Mouse (Mus musculus) G1E (cell line): ENCODE measurements around the gene Sun1. TPM values are rescaled to one million over a fixed set of nuclear protein-coding genes. Genes with fewer than 3 reads are reported as not detected.

Experiments
- ATAC-seq: 2 replicates; pipeline ENCODE4 v1.8.0; 2016; ENCODE audit warnings: mild to moderate bottlenecking; ENCODE audit not compliant: insufficient number of reproducible peaks, poor library complexity, low FRiP score, severe bottlenecking; ENCODE audit errors: extremely low read depth
- DNase-seq: peaks from one replicate; pipeline ENCODE4 v3.0.0; 2012; ENCODE audit warnings: low spot score
- H3K27me3 ChIP-seq: 2 replicates; pipeline ENCODE4 v1.6.1; 2012; ENCODE audit warnings: mild to moderate bottlenecking, low read length, inconsistent platforms; ENCODE audit not compliant: insufficient read depth
- H3K36me3 ChIP-seq: replicated peaks from 2 replicates; pipeline ENCODE3; 2012; ENCODE audit warnings: mild to moderate bottlenecking, inconsistent platforms
- H3K4me1 ChIP-seq: 2 replicates; pipeline ENCODE4 v1.6.1; 2012; ENCODE audit warnings: low read depth, low read length, inconsistent platforms, mixed read lengths; ENCODE audit not compliant: insufficient read depth
- H3K4me3 ChIP-seq: 2 replicates; pipeline ENCODE4 v1.5.1; 2012; ENCODE audit warnings: low read depth, mild to moderate bottlenecking, inconsistent platforms, low read length, moderate library complexity, mixed read lengths
- H3K9me3 ChIP-seq: replicated peaks from 2 replicates; pipeline ENCODE4 v1.6.1; 2012; ENCODE audit warnings: inconsistent platforms
- CTCF ChIP-seq: IDR thresholded peaks from 2 replicates; pipeline ENCODE4 v1.5.1; 2012; ENCODE audit warnings: low read depth, low read length, inconsistent platforms, mixed read lengths
- GATA1 ChIP-seq: IDR thresholded peaks from 2 replicates; pipeline ENCODE4 v1.6.1; 2012; ENCODE audit warnings: borderline replicate concordance, low read length, inconsistent platforms, mixed read lengths
- GATA2 ChIP-seq: IDR thresholded peaks from 2 replicates; pipeline ENCODE4 v1.6.1; 2012; ENCODE audit warnings: low read depth, low read length, inconsistent platforms, borderline replicate concordance
- POLR2AphosphoS5 ChIP-seq: IDR thresholded peaks from 2 replicates; pipeline ENCODE4 v1.6.1; 2012; ENCODE audit warnings: low read depth, low read length, inconsistent platforms; ENCODE audit not compliant: insufficient replicate concordance
- TAL1 ChIP-seq: conservative IDR thresholded peaks from 2 replicates; pipeline ENCODE4 v1.6.1; 2012; ENCODE audit warnings: low read depth, low read length, inconsistent platforms, mixed read lengths
- polyA plus RNA-seq: library from polyadenylated mRNA; stranded (reverse); fragments of >175 nt; gene quantifications from 2 replicates; pipeline ENCODE4 v1.2.3, GENCODE M21; 2012
- total RNA-seq, 2 experiments: library from RNA; stranded (forward) in 1 of 2; stranded (reverse) in 1 of 2; fragments of 200-1000 nt in 1 of 2; fragments of >200 nt in 1 of 2; fragmentation: Nextera tagmentation in 1 of 2; gene quantifications; 2 replicates each; pipeline ENCODE4 v1.2.3; 2014 to 2017

Sun1 gene
- total and polyA plus RNA-seq, 3 experiments, result 11.8 to 61.2 (median 45.7) TPM

DNA sequence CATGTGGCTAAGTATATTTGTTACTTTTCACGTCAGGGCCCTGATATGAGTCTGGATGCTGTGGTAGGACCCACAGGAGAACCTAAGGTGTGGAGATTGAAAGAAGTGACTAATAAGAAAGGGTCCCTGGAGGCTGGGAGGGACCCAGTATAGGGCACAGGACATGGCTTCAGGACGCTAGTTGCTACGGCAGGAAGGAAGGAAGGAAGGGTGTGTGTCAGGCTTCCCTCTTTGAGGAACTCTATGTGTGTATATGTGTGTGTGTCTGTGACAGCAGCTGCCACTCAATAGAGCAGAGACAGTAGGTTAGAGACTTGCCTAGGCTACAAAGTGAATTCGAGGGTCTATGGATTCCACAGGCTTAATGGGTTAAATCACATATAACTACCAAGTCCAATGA lies 20.2 kb downstream of the Sun1 start:
- DNase-seq (no peak), ATAC-seq (no peak)
- no peak overlapping the region for H3K4me3 ChIP-seq
- peaks cover 77% of the 10 kb centered on the region for H3K36me3 ChIP-seq
- H3K9me3 ChIP-seq, result no peaks in the 10 kb centered on the region
- no peaks in the 10 kb centered on the region for H3K4me1 ChIP-seq
- TF ChIP-seq GATA1 (no peak), CTCF (no peak), TAL1 (no peak), POLR2AphosphoS5 (no peak), GATA2 (no peak)
- no peaks in the 10 kb centered on the region for H3K27me3 ChIP-seq

DNA sequence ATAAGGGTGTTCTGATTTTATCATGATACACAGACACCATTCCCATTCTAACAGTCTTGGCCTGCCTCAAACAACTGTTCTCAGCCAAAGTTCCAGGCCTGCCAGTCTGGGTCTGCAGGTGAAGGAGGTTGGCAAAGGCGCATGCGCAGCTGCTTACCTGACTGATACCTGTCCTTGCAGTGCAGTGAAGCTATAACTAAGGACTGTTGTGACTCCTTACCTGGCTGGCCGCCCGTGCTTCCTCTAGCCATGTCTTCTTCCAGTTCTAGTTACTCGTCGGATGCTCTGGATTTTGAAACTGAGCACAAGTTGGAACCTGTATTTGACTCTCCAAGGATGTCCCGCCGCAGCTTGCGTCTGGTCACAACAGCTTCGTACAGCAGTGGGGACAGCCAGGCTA lies 22.9 kb downstream of the Sun1 start:
- Histone ChIP-seq H3K4me1 (no peaks in the 10 kb centered on the region), H3K4me3 (no peak overlapping the region), H3K27me3 (no peaks in the 10 kb centered on the region), H3K36me3 (peaks cover 85% of the 10 kb centered on the region), H3K9me3 (no peaks in the 10 kb centered on the region)
- ATAC-seq, result no peak
- DNase-seq, result no peak
- TF ChIP-seq GATA2 (no peak), POLR2AphosphoS5 (no peak), GATA1 (no peak), TAL1 (no peak), CTCF (no peak)

DNA sequence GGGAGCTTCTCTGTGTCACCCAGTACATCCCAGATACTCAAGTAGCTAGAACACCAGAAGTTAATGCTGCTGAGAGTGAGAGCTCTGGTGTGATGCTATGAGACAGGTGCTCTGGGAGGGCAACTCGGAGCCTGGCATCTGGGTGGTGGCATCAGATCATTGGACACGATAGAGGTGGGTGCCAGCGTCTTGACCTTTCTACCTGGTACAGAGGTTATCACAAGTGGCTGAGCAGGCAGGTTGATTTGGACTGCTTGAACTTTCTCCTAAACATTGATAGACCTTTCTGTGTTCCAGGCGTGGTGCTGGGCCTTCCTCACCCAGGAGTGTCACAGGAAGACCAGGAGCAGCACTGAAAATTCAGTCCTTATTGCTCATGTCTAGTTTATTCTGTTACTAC lies 26.8 kb downstream of the Sun1 start:
- H3K4me3 ChIP-seq, result no peak overlapping the region
- no peaks in the 10 kb centered on the region for H3K9me3 ChIP-seq
- TF ChIP-seq GATA1 (no peak), TAL1 (no peak), GATA2 (no peak), CTCF (no peak), POLR2AphosphoS5 (no peak)
- DNase-seq, result no peak
- ATAC-seq, result no peak
- H3K27me3 ChIP-seq, result no peaks in the 10 kb centered on the region
- H3K36me3 ChIP-seq, result peaks cover 96% of the 10 kb centered on the region
- no peaks in the 10 kb centered on the region for H3K4me1 ChIP-seq

DNA sequence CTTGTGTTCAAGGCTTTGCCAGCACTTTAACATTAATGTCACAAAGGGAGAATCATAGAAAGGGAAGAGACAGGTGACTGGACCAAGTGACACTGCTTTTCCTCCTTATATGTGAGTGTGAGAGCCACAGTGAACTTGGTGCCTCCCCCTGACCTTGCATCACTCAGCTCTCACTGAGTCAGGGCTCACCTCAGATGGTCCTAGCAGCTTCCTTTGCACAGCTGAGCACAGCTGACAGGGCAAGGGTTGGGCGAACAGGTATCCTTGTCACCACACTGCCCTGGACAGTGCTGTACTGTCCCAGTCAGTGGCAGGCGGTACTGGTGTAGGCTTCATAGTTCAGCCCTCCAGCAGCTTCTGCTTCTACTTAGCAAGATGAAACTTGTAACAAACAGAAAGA lies 27.2 kb downstream of the Sun1 start:
- Histone ChIP-seq H3K4me3 (no peak overlapping the region), H3K4me1 (no peaks in the 10 kb centered on the region), H3K36me3 (peaks cover 96% of the 10 kb centered on the region), H3K9me3 (no peaks in the 10 kb centered on the region), H3K27me3 (no peaks in the 10 kb centered on the region)
- no peak for ATAC-seq
- no peak for DNase-seq
- TF ChIP-seq TAL1 (no peak), GATA1 (no peak), GATA2 (no peak), CTCF (no peak), POLR2AphosphoS5 (no peak)

DNA sequence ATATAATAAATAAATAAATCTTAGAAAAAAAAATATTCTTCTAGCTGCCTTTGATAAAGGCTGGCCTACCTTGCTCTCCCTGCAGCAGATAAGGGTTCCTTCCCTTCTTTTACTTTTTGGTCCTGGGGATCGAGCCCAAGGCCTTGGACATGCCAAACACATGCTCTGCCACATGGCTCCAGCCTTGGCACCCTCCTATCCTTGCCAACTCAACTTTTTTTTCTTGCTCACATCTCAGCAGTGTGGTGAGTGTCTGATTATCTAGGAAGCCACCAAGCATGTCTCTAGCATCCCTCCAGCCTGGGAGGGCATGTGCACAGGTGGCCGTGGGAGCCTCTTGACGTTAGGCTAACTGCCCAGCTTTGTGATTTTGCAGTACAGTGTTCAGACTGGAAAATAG lies 27.9 kb downstream of the Sun1 start:
- ATAC-seq (no peak), DNase-seq (no peak)
- no peaks in the 10 kb centered on the region for H3K4me1 ChIP-seq
- TF ChIP-seq GATA1 (no peak), GATA2 (no peak), CTCF (no peak), TAL1 (no peak), POLR2AphosphoS5 (no peak)
- H3K4me3 ChIP-seq, result no peak overlapping the region
- H3K27me3 ChIP-seq, result no peaks in the 10 kb centered on the region
- H3K36me3 ChIP-seq, result peaks cover 96% of the 10 kb centered on the region
- no peaks in the 10 kb centered on the region for H3K9me3 ChIP-seq

DNA sequence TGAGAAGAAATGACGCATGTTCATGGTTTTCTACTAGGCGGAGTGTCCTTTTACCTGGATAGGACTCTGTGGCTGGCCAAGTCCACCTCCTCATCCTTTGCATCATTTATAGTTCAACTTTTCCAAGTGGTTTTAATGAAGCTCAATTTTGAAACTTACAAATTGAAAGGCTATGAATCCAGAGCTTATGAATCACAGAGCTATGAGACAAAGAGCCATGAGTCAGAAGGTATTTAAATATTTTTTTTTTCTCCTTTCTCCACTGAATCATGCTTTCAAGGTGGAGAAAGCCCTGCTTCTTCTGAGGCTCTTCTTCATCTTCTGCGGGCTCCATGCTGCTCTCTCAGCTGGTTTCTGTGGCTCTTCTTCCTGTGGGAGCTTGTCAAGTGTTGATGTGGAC lies 29.3 kb downstream of the Sun1 start:
- no peaks in the 10 kb centered on the region for H3K27me3 ChIP-seq
- no peaks in the 10 kb centered on the region for H3K4me1 ChIP-seq
- no peaks in the 10 kb centered on the region for H3K9me3 ChIP-seq
- ATAC-seq (no peak), DNase-seq (no peak)
- TF ChIP-seq TAL1 (no peak), GATA2 (no peak), CTCF (no peak), POLR2AphosphoS5 (no peak), GATA1 (no peak)
- H3K4me3 ChIP-seq, result no peak overlapping the region
- H3K36me3 ChIP-seq, result peaks cover 96% of the 10 kb centered on the region

DNA sequence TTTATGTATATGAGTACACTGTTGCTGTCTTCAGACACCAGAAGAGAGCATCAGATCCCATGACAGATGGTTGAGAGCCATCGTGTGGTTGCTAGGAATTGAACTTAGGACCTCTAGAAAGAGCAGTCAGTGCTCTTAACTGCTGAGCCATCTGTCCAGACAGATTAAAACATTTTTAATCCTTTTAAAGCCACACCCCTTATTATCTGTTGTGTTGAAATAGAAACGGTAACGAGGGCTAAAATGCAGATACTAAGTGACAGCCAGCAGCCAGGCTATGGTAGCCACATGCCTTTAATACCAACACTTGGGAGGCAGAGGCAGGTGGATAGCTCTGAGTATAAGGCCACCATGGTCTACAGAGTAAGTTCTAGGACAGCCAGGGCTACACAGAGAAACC lies 31.6 kb downstream of the Sun1 start:
- no peak overlapping the region for H3K4me3 ChIP-seq
- TF ChIP-seq TAL1 (no peak), GATA2 (no peak), CTCF (no peak), GATA1 (no peak), POLR2AphosphoS5 (no peak)
- ATAC-seq (no peak), DNase-seq (no peak)
- H3K4me1 ChIP-seq, result 0 out of 2 replicates have a peak, but pooled peaks cover 1% of the 10 kb centered on the region
- no peaks in the 10 kb centered on the region for H3K9me3 ChIP-seq
- peaks cover 97% of the 10 kb centered on the region for H3K36me3 ChIP-seq
- no peaks in the 10 kb centered on the region for H3K27me3 ChIP-seq
